Comparison of ENCODE assay signal across 23 mouse cellular contexts in genomic region chr5:66412821-66413220, GRCm38 (mm10).
DNase-seq lines count a peak whose midpoint lies in the region; ATAC-seq and TF ChIP-seq lines count a peak whose summit lies in the region.
"Had no signal": no experiment of that assay in that cellular context is flagged by ENCODE, and none has a peak within 500 bp of the region (broad histone marks: within the 10 kb centered on the region; RNA-seq: fewer than 3 reads in every experiment).

No protein-coding gene starts in this region.

- H3K9ac ChIP-seq in forebrain, postnatal 0 days, result 0 out of 2 replicates have a peak overlapping the region, but pooled peaks have one; percentile 14
- H3K9ac ChIP-seq: embryonic facial prominence, embryonic 15.5 days; neural tube, embryonic 12.5 days had no signal

- H3K36me3 ChIP-seq in forebrain, postnatal 0 days (ENCODE audit: insufficient read depth), result no peaks in the 10 kb centered on the region
- no peaks in the 10 kb centered on the region for H3K36me3 ChIP-seq in forebrain, embryonic 10.5 days (replicated peaks)
- H3K36me3 ChIP-seq: embryonic facial prominence, embryonic 15.5 days; neural tube, embryonic 12.5 days had no signal

- no peak for DNase-seq in forebrain, postnatal 0 days
- DNase-seq in forebrain, embryonic 10.5 days (ENCODE audit: extremely low spot score, low spot score), result no peak
- DNase-seq in layer of hippocampus, adult 9-11 months, result peak; percentile 31
- DNase-seq in layer of hippocampus, adult 8-10 months (ENCODE audit: low spot score in 2 of 2), result no peak
- peak; percentile 51 for DNase-seq in right cerebral cortex, adult 18-20 months
- DNase-seq in right cerebral cortex, postnatal 14 days, result no peak
- no peak for DNase-seq in adrenal gland, adult (ENCODE audit: inconsistent age in 2 of 2, low spot score in 1 of 2)
- DNase-seq: adrenal gland, postnatal 36 days; cerebellum, adult 18-20 months; cerebellum, postnatal 25 days; embryo, embryonic 11 days; gastrocnemius, postnatal 10 days; heart, adult 18-20 months; heart, postnatal 4 days; kidney, adult 18-20 months; liver; right cerebral cortex, postnatal 25 days; thymus, adult 2 months had no signal

- 61% methylated on average over 3 of the region's 3 CpGs for WGBS in forebrain, postnatal 0 days
- 94% methylated on average over 3 of the region's 3 CpGs for WGBS in forebrain, embryonic 10.5 days

- peak overlapping the region; percentile 73 for H3K27ac ChIP-seq in forebrain, postnatal 0 days (ENCODE audit: low read depth, low read length)
- H3K27ac ChIP-seq in forebrain, embryonic 10.5 days, result no peak overlapping the region
- H3K27ac ChIP-seq: embryonic facial prominence, embryonic 15.5 days; kidney, postnatal 0 days; neural tube, embryonic 12.5 days had no signal

- peak; percentile 32; the same call in 1 of the 2 replicates for ATAC-seq in forebrain, postnatal 0 days
- ATAC-seq: lung, postnatal 0 days had no signal

- no peaks in the 10 kb centered on the region for H3K9me3 ChIP-seq in forebrain, postnatal 0 days (ENCODE audit: low read length)
- no peaks in the 10 kb centered on the region for H3K9me3 ChIP-seq in forebrain, embryonic 10.5 days
- H3K9me3 ChIP-seq: embryonic facial prominence, embryonic 15.5 days; neural tube, embryonic 12.5 days had no signal

- no peak for TF ChIP-seq CTCF in forebrain, postnatal 0 days (IDR thresholded peaks at IDR 0.05; ENCODE audit: low read depth)

- H3K27me3 ChIP-seq in forebrain, postnatal 0 days (ENCODE audit: insufficient read depth, low read length), result no peaks in the 10 kb centered on the region
- no peaks in the 10 kb centered on the region for H3K27me3 ChIP-seq in forebrain, embryonic 10.5 days (ENCODE audit: poor library complexity, severe bottlenecking)
- H3K27me3 ChIP-seq: CH12.LX; embryonic facial prominence, embryonic 15.5 days; neural tube, embryonic 12.5 days had no signal

- no peak overlapping the region for H3K4me3 ChIP-seq in forebrain, postnatal 0 days (ENCODE audit: low read depth, low read length)
- H3K4me3 ChIP-seq in forebrain, embryonic 10.5 days, result no peak overlapping the region
- H3K4me3 ChIP-seq: embryonic facial prominence, embryonic 15.5 days; neural tube, embryonic 12.5 days had no signal

- H3K4me1 ChIP-seq in forebrain, postnatal 0 days (ENCODE audit: insufficient read depth), result 0 out of 2 replicates have a peak, but pooled peaks cover 12% of the 10 kb centered on the region
- H3K4me1 ChIP-seq in forebrain, embryonic 10.5 days, result peaks cover 28% of the 10 kb centered on the region
- H3K4me1 ChIP-seq: embryonic facial prominence, embryonic 15.5 days had no signal

- no peak overlapping the region for H3K4me2 ChIP-seq in forebrain, postnatal 0 days (ENCODE audit: low read depth)
- H3K4me2 ChIP-seq: embryonic facial prominence, embryonic 15.5 days; neural tube, embryonic 12.5 days had no signal

Comparison
In these comparisons a context has a peak if more than half of its experiments do, and no peak if none do; other contexts are left out.
1. DNase-seq: peak in layer of hippocampus, adult 9-11 months (single experiment) and right cerebral cortex, adult 18-20 months (single experiment); none in forebrain, postnatal 0 days (single experiment), forebrain, embryonic 10.5 days (single experiment), layer of hippocampus, adult 8-10 months (0 of 2), right cerebral cortex, postnatal 14 days (single experiment) and adrenal gland, adult (0 of 2).